In the genomic region with DNA sequence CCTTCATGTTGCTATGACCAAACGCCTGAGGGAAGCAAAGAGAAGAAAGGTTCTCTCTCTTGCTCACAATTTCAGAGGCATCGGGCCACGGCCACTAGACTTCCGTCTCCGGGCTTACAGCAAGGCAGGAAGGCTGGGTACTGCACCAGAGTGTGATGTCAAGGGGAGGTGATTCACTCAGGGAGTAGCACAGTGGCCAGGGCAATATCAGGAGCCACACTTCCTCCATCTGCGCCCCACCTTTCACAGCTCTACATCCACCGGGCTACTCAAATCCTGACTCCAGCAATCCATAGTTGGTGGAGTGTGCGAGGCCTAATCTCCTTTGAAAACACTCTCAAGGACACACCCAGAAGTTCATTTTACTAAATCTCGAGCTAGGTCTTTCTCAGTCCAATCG, we compare ENCODE assay signal across 15 mouse cellular contexts.
"Had no signal": no experiment of that assay in that cellular context is flagged by ENCODE, and none has a peak within 500 bp of the region (broad histone marks: within the 10 kb centered on the region; RNA-seq: fewer than 3 reads in every experiment).

No protein-coding gene starts in this region.

- H3K4me2 ChIP-seq: neural tube, embryonic 13.5 days; neural tube, embryonic 15.5 days; stomach, embryonic 15.5 days had no signal

- DNase-seq: retina, postnatal 1 day; right cerebral cortex, adult 18-20 months; right cerebral cortex, postnatal 14 days; right cerebral cortex, postnatal 25 days; right cerebral cortex, postnatal 4 days; spleen, adult 18-20 months; thymus, adult 18-20 months; thymus, adult 2 months; thymus, postnatal 14 days; thymus, postnatal 25 days; thymus, postnatal 36 days; thymus, postnatal 4 days had no signal

- H3K36me3 ChIP-seq: neural tube, embryonic 15.5 days; stomach, embryonic 15.5 days had no signal

- H3K4me3 ChIP-seq: neural tube, embryonic 13.5 days; neural tube, embryonic 15.5 days; stomach, embryonic 15.5 days had no signal

- H3K9ac ChIP-seq: neural tube, embryonic 13.5 days; neural tube, embryonic 15.5 days; stomach, embryonic 15.5 days had no signal

- H3K27ac ChIP-seq: neural tube, embryonic 13.5 days; neural tube, embryonic 15.5 days; stomach, embryonic 15.5 days had no signal

- H3K27me3 ChIP-seq: neural tube, embryonic 13.5 days; neural tube, embryonic 15.5 days; stomach, embryonic 15.5 days had no signal

- H3K9me3 ChIP-seq: neural tube, embryonic 13.5 days; neural tube, embryonic 15.5 days; stomach, embryonic 15.5 days had no signal
